ENCODE assay signal across 14 mouse cellular contexts in the genomic region with DNA sequence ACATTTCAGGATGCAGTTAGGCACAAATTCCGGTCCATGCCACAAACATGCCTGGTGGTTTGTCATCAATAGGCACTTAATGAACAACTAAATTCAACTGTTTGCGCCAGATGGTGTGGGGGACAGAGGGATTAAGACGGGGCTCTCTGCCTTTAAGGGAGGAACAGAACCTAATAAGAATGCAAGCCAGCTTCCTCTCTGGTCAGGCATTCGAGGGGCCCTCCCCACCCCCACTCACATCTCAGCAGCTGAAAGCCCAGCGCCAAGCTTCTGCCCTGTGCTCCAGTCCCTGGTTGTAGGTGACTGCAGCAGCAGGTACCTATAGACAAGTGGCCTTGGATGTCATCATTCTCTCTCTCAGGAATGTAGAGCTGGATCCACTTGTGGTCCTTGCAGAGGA. TPM values are rescaled to one million over a fixed set of nuclear protein-coding genes. Genes with fewer than 3 reads are reported as not detected.
DNase-seq lines count a peak whose midpoint lies in the region; ATAC-seq and TF ChIP-seq lines count a peak whose summit lies in the region.
"Had no signal": no experiment of that assay in that cellular context is flagged by ENCODE, and none has a peak within 500 bp of the region (broad histone marks: within the 10 kb centered on the region; RNA-seq: fewer than 3 reads in every experiment).

No protein-coding gene starts in this region.

- 67% methylated on average over 5 of the region's 5 CpGs for WGBS in intestine, embryonic 15.5 days
- WGBS in intestine, embryonic 16.5 days: 70% methylated on average over 5 of the region's 5 CpGs

- no peaks in the 10 kb centered on the region for H3K27me3 ChIP-seq in intestine, embryonic 15.5 days (replicated peaks)
- no peaks in the 10 kb centered on the region for H3K27me3 ChIP-seq in intestine, embryonic 16.5 days (replicated peaks; ENCODE audit: control insufficient read depth, insufficient read depth, low read length)
- peaks cover 61% of the 10 kb centered on the region for H3K27me3 ChIP-seq in E14TG2a.4 (ENCODE audit: insufficient read depth, low read length)
- H3K27me3 ChIP-seq: liver, embryonic 15.5 days had no signal

- no peak overlapping the region for H3K4me3 ChIP-seq in intestine, embryonic 15.5 days (replicated peaks)
- H3K4me3 ChIP-seq in intestine, embryonic 16.5 days (ENCODE audit: low read length): no peak overlapping the region
- H3K4me3 ChIP-seq in E14TG2a.4 (replicated peaks; ENCODE audit: low read length): peak overlapping the region; percentile 46
- H3K4me3 ChIP-seq: liver, embryonic 15.5 days had no signal

- peaks cover 47% of the 10 kb centered on the region for H3K4me1 ChIP-seq in intestine, embryonic 15.5 days (replicated peaks)
- H3K4me1 ChIP-seq in intestine, embryonic 16.5 days (ENCODE audit: control insufficient read depth, insufficient read depth, low read length): peaks cover 42% of the 10 kb centered on the region
- peaks cover 91% of the 10 kb centered on the region for H3K4me1 ChIP-seq in E14TG2a.4 (replicated peaks; ENCODE audit: low read depth, low read length)

- DNase-seq in cerebellum, postnatal 10 days: peak; percentile 39 to 50
- no peak for DNase-seq in urinary bladder, adult 2 months (ENCODE audit: low spot score)
- DNase-seq in embryo, embryonic 9.5 days (ENCODE audit: extremely low spot score): no peak
- DNase-seq: adrenal gland, postnatal 10 days; cerebellum, adult 11 months; kidney, adult 8-10 months; thymus, adult 2 months had no signal

- no peaks in the 10 kb centered on the region for H3K36me3 ChIP-seq in intestine, embryonic 15.5 days
- no peaks in the 10 kb centered on the region for H3K36me3 ChIP-seq in intestine, embryonic 16.5 days (ENCODE audit: control insufficient read depth, insufficient read depth, low read length)
- H3K36me3 ChIP-seq in E14TG2a.4 (ENCODE audit: insufficient read depth, low read length): no peaks in the 10 kb centered on the region
- H3K36me3 ChIP-seq: liver, embryonic 15.5 days had no signal

- H3K9me3 ChIP-seq in intestine, embryonic 15.5 days: no peaks in the 10 kb centered on the region
- H3K9me3 ChIP-seq in intestine, embryonic 16.5 days (ENCODE audit: control insufficient read depth, low read length): no peaks in the 10 kb centered on the region
- H3K9me3 ChIP-seq in E14TG2a.4 (ENCODE audit: low read length): no peaks in the 10 kb centered on the region
- H3K9me3 ChIP-seq: liver, embryonic 15.5 days had no signal

- TF ChIP-seq CTCF in E14TG2a.4 (conservative IDR thresholded peaks at IDR 0.05; ENCODE audit: low read length): no peak

- no peak overlapping the region for H3K9ac ChIP-seq in intestine, embryonic 15.5 days
- H3K9ac ChIP-seq in intestine, embryonic 16.5 days (ENCODE audit: low read depth, low read length): no peak overlapping the region
- H3K9ac ChIP-seq: liver, embryonic 15.5 days had no signal

- H3K27ac ChIP-seq in intestine, embryonic 15.5 days: 0 out of 2 replicates have a peak overlapping the region, but pooled peaks have one; percentile 42
- no peak overlapping the region for H3K27ac ChIP-seq in intestine, embryonic 16.5 days (ENCODE audit: low read length)
- H3K27ac ChIP-seq: liver, embryonic 15.5 days; macrophage had no signal

- H3K4me2 ChIP-seq in intestine, embryonic 15.5 days (replicated peaks): no peak overlapping the region
- no peak overlapping the region for H3K4me2 ChIP-seq in intestine, embryonic 16.5 days (ENCODE audit: low read depth, low read length)
- H3K4me2 ChIP-seq: liver, embryonic 15.5 days had no signal

- no peak for ATAC-seq in cerebellum, adult (ENCODE audit: insufficient number of reproducible peaks, low FRiP score, low TSS enrichment)
- no peak for ATAC-seq in intestine, embryonic 15.5 days
- no peak for ATAC-seq in intestine, embryonic 16.5 days
- 0 out of 2 replicates have a peak, but pooled peaks have one; percentile 31 for ATAC-seq in erythroblast, adult 5-6 weeks (replicated peaks; ENCODE audit: low FRiP score, poor library complexity, severe bottlenecking)

RNA-seq across cellular contexts. Expression of gene Glod4, which starts 50.6 kb away (rescaled TPM):
- polyA plus RNA-seq in intestine, embryonic 15.5 days (2015; fragmentation: Nextera tagmentation; extraction: Ambion mirVana): 123 and 138 TPM in 2 replicates
- 119 and 129 TPM in 2 replicates for polyA plus RNA-seq in intestine, embryonic 16.5 days (2015; fragmentation: Nextera tagmentation; extraction: Ambion mirVana)
- total RNA-seq in erythroblast, adult 5-6 weeks (2015; ENCODE audit: low replicate concordance): 12.1 and 31.5 TPM in 2 replicates
- 16.7 and 55.0 TPM in 2 replicates for total RNA-seq in erythroblast, adult 5-6 weeks (2017; ENCODE audit: low replicate concordance)
- 36.0 and 48.4 TPM in 2 replicates for polyA plus RNA-seq in urinary bladder, adult 2 months (2012; rRNA removed)

RNA-seq across cellular contexts. Expression of gene Mrm3, which starts 50.6 kb away (rescaled TPM):
- polyA plus RNA-seq in intestine, embryonic 15.5 days (2015; fragmentation: Nextera tagmentation; extraction: Ambion mirVana): 26.3 and 29.6 TPM in 2 replicates
- polyA plus RNA-seq in intestine, embryonic 16.5 days (2015; fragmentation: Nextera tagmentation; extraction: Ambion mirVana): 22.9 and 29.2 TPM in 2 replicates
- total RNA-seq in erythroblast, adult 5-6 weeks (2015; ENCODE audit: low replicate concordance): 2.7 and 4.2 TPM in 2 replicates
- 3.2 and 4.7 TPM in 2 replicates for total RNA-seq in erythroblast, adult 5-6 weeks (2017; ENCODE audit: low replicate concordance)
- polyA plus RNA-seq in urinary bladder, adult 2 months (2012; rRNA removed): 9.6 and 10.5 TPM in 2 replicates

Comparison
In these comparisons a context has a peak if more than half of its experiments do, and no peak if none do; other contexts are left out.
1. DNase-seq: peak in cerebellum, postnatal 10 days (2 of 2); none in urinary bladder, adult 2 months (single experiment) and embryo, embryonic 9.5 days (single experiment).